ENCODE assay signal across 1 mouse cellular context in the genomic region with DNA sequence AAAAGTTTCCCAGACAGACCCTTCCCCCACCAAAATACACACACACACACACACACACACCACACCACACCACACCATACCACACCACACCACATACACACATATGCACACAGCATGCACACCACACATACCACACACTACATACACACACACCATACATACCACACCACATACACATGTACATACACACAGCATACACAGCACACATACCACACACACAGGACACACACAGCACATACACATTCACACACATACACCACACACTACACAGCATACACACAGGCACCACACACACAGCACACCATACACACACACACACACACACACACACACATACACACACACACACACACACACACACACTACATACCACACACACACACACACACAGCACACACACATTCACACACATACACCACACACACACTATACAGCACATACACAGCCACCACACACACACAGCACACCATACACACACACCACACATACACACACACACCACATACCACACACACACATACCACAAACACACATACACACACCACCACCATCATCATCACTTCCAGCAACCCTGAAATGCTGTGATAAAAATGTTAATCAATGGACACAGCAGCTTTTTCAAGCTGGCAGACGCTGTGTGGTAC.
TF ChIP-seq lines count a peak whose summit lies in the region.

No protein-coding gene starts in this region.

TF ChIP-seq in CH12.LX, 34 proteins besides CTCF, POLR2A, EP300 and RAD21 (continued from another document):
- TF ChIP-seq JUND (conservative IDR thresholded peaks at IDR 0.05; ENCODE audit: low read depth, low read length) (no peak), USF1 (IDR thresholded peaks at IDR 0.05; ENCODE audit: low read depth, low read length) (no peak), TCF12 (IDR thresholded peaks at IDR 0.05; ENCODE audit: low read depth, low read length) (no peak), UBTF (IDR thresholded peaks at IDR 0.05; ENCODE audit: low read depth, low read length) (no peak), USF2 (conservative IDR thresholded peaks at IDR 0.05; ENCODE audit: low read depth, low read length) (no peak), NELFE (IDR thresholded peaks at IDR 0.05; ENCODE audit: low read depth, low read length) (no peak), CHD2 (IDR thresholded peaks at IDR 0.05; ENCODE audit: low read length) (no peak), MEF2A (IDR thresholded peaks at IDR 0.05; ENCODE audit: borderline replicate concordance, low read depth, low read length) (no peak), RCOR1 (conservative IDR thresholded peaks at IDR 0.05; ENCODE audit: low read depth, low read length) (no peak)
